Mouse (Mus musculus): ENCODE measurements at regions not wholly inside any gene's neighbourhood (a gene's known extent, or its start where the extent isn't known, plus 50 kb on each side); places are given as distances from the start of the nearest gene placed in this dataset.
A peak's percentile ranks its signal among the peaks of the same experiment; 100 is the strongest.
"Not testable (repeated sequence)": the region's sequence is repeated elsewhere in the genome, so short reads cannot be mapped to it uniquely, and the experiment has no call there.

- peak; percentile 28 for DNase-seq (ENCODE audit: low read depth, low spot score)
Measured at GRCm38 (mm10) chr2:67107274-67107673, 306.3 kb upstream of the Gm21830 start.

- not testable (repeated sequence) for DNase-seq (ENCODE audit: low read depth, low spot score)
Measured at GRCm38 (mm10) chr2:67089418-67089817, 304.7 kb upstream of the Scn7a start.

GRCm38 (mm10) chr2:67068944-67069343, 284.2 kb upstream of the Scn7a start:
- DNase-seq (ENCODE audit: low read depth, low spot score): no peak
